Mouse (Mus musculus) neural tube, embryonic 11.5 days (tissue): ENCODE results near the gene Npm3. TPM values are rescaled to one million over a fixed set of nuclear protein-coding genes. Genes with fewer than 3 reads are reported as not detected.

ENCODE experiments used
- ATAC-seq: fragments of 200-750 bp; cut with Nextera tagmentation; 2 replicates; pipeline ENCODE4 v1.8.0; 2017; ENCODE audit warnings: moderate number of reproducible peaks, mild to moderate bottlenecking, moderate TSS enrichment, moderate library complexity; ENCODE audit not compliant: insufficient read depth, low FRiP score, low TSS enrichment
- DNase-seq: peaks from one replicate; pipeline ENCODE4 v3.0.0-alpha.2; 2015; ENCODE audit warnings: low spot score
- H3K27ac ChIP-seq: fragments of 300-500 bp; sonication (generic); 2 replicates; pipeline ENCODE4 v1.5.1; 2014; ENCODE audit warnings: low read depth, mild to moderate bottlenecking, low read length
- H3K27me3 ChIP-seq: fragments of 300-500 bp; sonication (generic); 2 replicates; pipeline ENCODE4 v1.6.1; 2014; ENCODE audit warnings: mild to moderate bottlenecking, low read length, mixed read lengths; ENCODE audit not compliant: control insufficient read depth, insufficient read depth
- H3K36me3 ChIP-seq: fragments of 300-500 bp; sonication (generic); 2 replicates; pipeline ENCODE4 v1.6.1; 2014; ENCODE audit warnings: mild to moderate bottlenecking, low read length, moderate library complexity, mixed read lengths; ENCODE audit not compliant: control insufficient read depth, insufficient read depth
- H3K4me1 ChIP-seq: fragments of 300-500 bp; sonication (generic); 2 replicates; pipeline ENCODE4 v1.6.1; 2014; ENCODE audit warnings: low read length, mixed read lengths; ENCODE audit not compliant: control insufficient read depth, insufficient read depth
- H3K4me2 ChIP-seq: fragments of 300-500 bp; sonication (generic); 2 replicates; pipeline ENCODE4 v1.6.1; 2014; ENCODE audit warnings: low read depth, mild to moderate bottlenecking, moderate library complexity
- H3K4me3 ChIP-seq: fragments of 300-500 bp; sonication (generic); 2 replicates; pipeline ENCODE4 v1.5.1; 2014; ENCODE audit warnings: low read depth, low read length
- H3K9ac ChIP-seq: fragments of 300-500 bp; sonication (generic); 2 replicates; pipeline ENCODE4 v1.6.1; 2014; ENCODE audit warnings: mild to moderate bottlenecking, low read length
- H3K9me3 ChIP-seq: fragments of 300-500 bp; sonication (generic); 2 replicates; pipeline ENCODE4 v1.6.1; 2016; ENCODE audit warnings: low read length; ENCODE audit not compliant: control insufficient read depth
- WGBS: fragments of 180-500 bp; shearing (Covaris S2); extraction: QIAGEN DNeasy Blood & Tissue Kit; methylation state at CpG from one replicate; pipeline ENCODE4 v1.1.7; 2014; 5-methylcytosine and 5-hydroxymethylcytosine counted together
- polyA plus RNA-seq: library from polyadenylated mRNA; unstranded; fragments of >200 nt; fragmentation: Nextera tagmentation; extraction: Ambion mirVana; gene quantifications from 2 replicates; pipeline ENCODE4 v1.2.1, GENCODE M21; 2014

Npm3 gene
- polyA plus RNA-seq, 1 experiment from 2014 or later = 10.1 TPM

GRCm38 (mm10) chr19:45746153-45747020, 3.0 kb downstream of the Npm3 start:
- Histone ChIP-seq H3K9me3 (no peaks in the 10 kb centered on the region), H3K4me3 (no peak overlapping the region), H3K27me3 (peaks cover 59% of the 10 kb centered on the region), H3K4me1 (peaks cover 23% of the 10 kb centered on the region), H3K9ac (no peak overlapping the region), H3K4me2 (no peak overlapping the region), H3K36me3 (no peaks in the 10 kb centered on the region), H3K27ac (no peak overlapping the region)
- 7% methylated on average over 29 of the region's 29 CpGs for WGBS
- DNase-seq (peak; percentile 79), ATAC-seq (no peak)

- H3K9me3 ChIP-seq = no peaks in the 10 kb centered on the region
- H3K27me3 ChIP-seq = peaks cover 68% of the 10 kb centered on the region
- no peak overlapping the region for H3K4me3 ChIP-seq
- ATAC-seq (no peak), DNase-seq (no peak)
- peaks cover 23% of the 10 kb centered on the region for H3K4me1 ChIP-seq
- no peak overlapping the region for H3K9ac ChIP-seq
- no peak overlapping the region for H3K4me2 ChIP-seq
- H3K27ac ChIP-seq = no peak overlapping the region
- H3K36me3 ChIP-seq = no peaks in the 10 kb centered on the region
- 3% methylated on average over 32 of the region's 32 CpGs for WGBS
Measured at GRCm38 (mm10) chr19:45745344-45746152, 3.8 kb downstream of the Npm3 start.

GRCm38 (mm10) chr19:45743619-45744018, 5.8 kb downstream of the Npm3 start:
- 21% methylated on average over 7 of the region's 7 CpGs for WGBS
- Histone ChIP-seq H3K27ac (no peak overlapping the region), H3K4me3 (no peak overlapping the region), H3K4me1 (peaks cover 20% of the 10 kb centered on the region), H3K9ac (no peak overlapping the region), H3K4me2 (no peak overlapping the region), H3K36me3 (no peaks in the 10 kb centered on the region), H3K9me3 (no peaks in the 10 kb centered on the region), H3K27me3 (peaks cover 86% of the 10 kb centered on the region)
- DNase-seq (no peak), ATAC-seq (no peak)

- no peaks in the 10 kb centered on the region for H3K9me3 ChIP-seq
- peak overlapping the region; percentile 35 for H3K4me3 ChIP-seq
- 2% methylated on average over 20 of the region's 44 CpGs for WGBS
- DNase-seq (no peak), ATAC-seq (no peak)
- peaks cover 92% of the 10 kb centered on the region for H3K27me3 ChIP-seq
- H3K4me1 ChIP-seq = peaks cover 16% of the 10 kb centered on the region
- H3K4me2 ChIP-seq = peak overlapping the region; percentile 61
- H3K36me3 ChIP-seq = no peaks in the 10 kb centered on the region
- no peak overlapping the region for H3K27ac ChIP-seq
- H3K9ac ChIP-seq = no peak overlapping the region
Measured at GRCm38 (mm10) chr19:45742984-45743575, 6.3 kb downstream of the Npm3 start.

GRCm38 (mm10) chr19:45742218-45742983, 7.0 kb downstream of the Npm3 start, which contains the start of gene Fgf8:
Fgf8 (minus strand) TSS chr19:45742915.
- Histone ChIP-seq H3K4me3 (peak within 1 kb of the TSS; percentile 35), H3K27me3 (peaks cover 99% of the 10 kb centered on the region), H3K4me2 (peak within 1 kb of the TSS; percentile 61), H3K27ac (no peak within 1 kb of the TSS), H3K9ac (0 out of 2 replicates have a peak within 1 kb of the TSS, but pooled peaks have one; percentile 14), H3K4me1 (peaks cover 21% of the 10 kb centered on the region), H3K9me3 (no peaks in the 10 kb centered on the region), H3K36me3 (no peaks in the 10 kb centered on the region)
- WGBS = under 1% methylated on average over 54 of the region's 68 CpGs
- no peak for ATAC-seq
- DNase-seq = no peak

GRCm38 (mm10) chr19:45741431-45742217, 7.8 kb downstream of the Npm3 start:
- 0 out of 2 replicates have a peak overlapping the region, but pooled peaks have one; percentile 61 for H3K4me2 ChIP-seq
- no peak for DNase-seq
- peaks cover 27% of the 10 kb centered on the region for H3K4me1 ChIP-seq
- no peaks in the 10 kb centered on the region for H3K9me3 ChIP-seq
- peaks cover 99% of the 10 kb centered on the region for H3K27me3 ChIP-seq
- H3K27ac ChIP-seq = no peak overlapping the region
- under 1% methylated on average over 45 of the region's 45 CpGs for WGBS
- peak overlapping the region; percentile 35; the same call in 1 of the 2 replicates for H3K4me3 ChIP-seq
- no peak for ATAC-seq
- H3K9ac ChIP-seq = no peak overlapping the region
- no peaks in the 10 kb centered on the region for H3K36me3 ChIP-seq

- no peaks in the 10 kb centered on the region for H3K36me3 ChIP-seq
- no peak for DNase-seq
- WGBS = 3% methylated on average over 7 of the region's 7 CpGs
- H3K9ac ChIP-seq = no peak overlapping the region
- H3K4me1 ChIP-seq = peaks cover 27% of the 10 kb centered on the region
- ATAC-seq = no peak
- H3K4me3 ChIP-seq = no peak overlapping the region
- peaks cover 99% of the 10 kb centered on the region for H3K27me3 ChIP-seq
- H3K9me3 ChIP-seq = no peaks in the 10 kb centered on the region
- no peak overlapping the region for H3K27ac ChIP-seq
- no peak overlapping the region for H3K4me2 ChIP-seq
Measured at GRCm38 (mm10) chr19:45740817-45741216, 8.6 kb downstream of the Npm3 start.
